Mouse (Mus musculus): Measurements from ENCODE around the gene Dock4. TPM values are rescaled to one million over a fixed set of nuclear protein-coding genes. Genes with fewer than 3 reads are reported as not detected.

Dock4 gene
- total and polyA plus RNA-seq, 2 experiments from 2014 or later, result 10.5 to 30.9 TPM

DNA sequence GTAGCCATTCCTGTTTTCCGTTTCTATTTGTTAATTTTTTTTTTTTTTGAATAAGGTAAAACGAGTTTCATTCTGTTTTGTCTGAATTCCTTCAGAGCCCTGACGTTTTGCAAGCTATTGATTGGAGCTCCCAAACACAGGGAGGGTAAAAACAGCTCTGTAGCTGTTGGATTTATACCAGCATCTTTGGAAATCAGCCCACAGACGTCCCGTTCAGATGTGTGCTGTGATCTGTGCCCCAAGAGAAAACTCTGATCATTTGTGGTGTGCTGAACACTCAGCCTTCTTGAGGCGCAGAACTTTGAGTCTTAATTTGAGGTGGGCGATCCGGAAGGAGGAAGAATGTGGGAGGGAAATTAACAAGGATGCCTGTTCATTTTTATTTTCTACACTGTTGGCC, 62.7 kb downstream of the Dock4 start:
- H3K27me3 ChIP-seq (ENCODE audit: insufficient read depth, low read length), result no peaks in the 10 kb centered on the region
- no peaks in the 10 kb centered on the region for H3K36me3 ChIP-seq (ENCODE audit: insufficient read depth)
- no peak overlapping the region for H3K27ac ChIP-seq (ENCODE audit: low read depth, low read length)
- no peak overlapping the region for H3K9ac ChIP-seq
- 23% methylated on average over 8 of the region's 8 CpGs for WGBS
- TF ChIP-seq CTCF (IDR thresholded peaks at IDR 0.05; ENCODE audit: low read depth), result no peak
- peaks cover 6% of the 10 kb centered on the region; the same call in 1 of the 2 replicates for H3K4me1 ChIP-seq (ENCODE audit: insufficient read depth)
- ATAC-seq (no peak), DNase-seq (no peak)
- H3K4me2 ChIP-seq (ENCODE audit: low read depth), result no peak overlapping the region
- H3K4me3 ChIP-seq (ENCODE audit: low read depth, low read length), result no peak overlapping the region
- no peaks in the 10 kb centered on the region for H3K9me3 ChIP-seq (ENCODE audit: low read length)

DNA sequence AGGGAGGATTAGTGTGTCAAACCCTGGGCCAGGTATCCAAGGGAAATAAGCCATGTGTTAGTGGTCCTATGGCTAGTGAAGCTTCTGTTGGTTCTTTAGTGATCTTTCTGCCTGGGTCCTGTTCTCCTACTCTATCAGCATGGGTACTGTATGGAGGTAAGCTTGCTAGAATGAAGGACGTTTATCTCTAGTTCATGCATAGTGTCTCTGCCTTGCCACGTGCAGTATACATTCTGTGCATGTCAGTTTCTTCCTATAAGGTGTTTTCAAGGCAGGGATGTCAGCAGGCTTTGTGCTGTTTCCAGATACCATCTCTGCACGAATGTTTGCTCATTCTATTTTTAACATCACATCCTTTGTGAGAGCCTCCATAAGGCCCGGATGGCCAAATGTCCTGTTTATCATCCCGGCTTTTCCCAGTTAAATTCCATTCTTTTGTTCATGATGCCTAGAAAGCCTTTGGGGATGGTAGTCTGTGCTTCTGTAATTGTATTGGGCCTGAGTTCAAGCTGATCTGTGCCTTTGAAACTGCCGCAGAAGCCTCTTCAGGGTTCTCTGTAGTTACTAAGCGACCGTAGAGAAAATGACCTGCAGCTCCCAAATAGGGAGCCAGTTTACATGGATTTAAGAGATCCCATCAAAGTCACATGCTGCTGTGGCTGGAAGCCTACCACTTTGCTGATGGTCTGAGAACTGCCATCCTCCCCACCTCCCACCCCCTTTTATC, 66.1 kb downstream of the Dock4 start:
- Histone ChIP-seq H3K27ac (ENCODE audit: low read depth, low read length) (0 out of 2 replicates have a peak overlapping the region, but pooled peaks have one; percentile 11), H3K36me3 (ENCODE audit: insufficient read depth) (no peaks in the 10 kb centered on the region), H3K4me2 (ENCODE audit: low read depth) (no peak overlapping the region), H3K4me1 (ENCODE audit: insufficient read depth) (peaks cover 6% of the 10 kb centered on the region; the same call in 1 of the 2 replicates), H3K9me3 (ENCODE audit: low read length) (no peaks in the 10 kb centered on the region), H3K9ac (no peak overlapping the region), H3K4me3 (ENCODE audit: low read depth, low read length) (no peak overlapping the region), H3K27me3 (ENCODE audit: insufficient read depth, low read length) (no peaks in the 10 kb centered on the region)
- DNase-seq (peak; percentile 31), ATAC-seq (peak; percentile 70)
- TF ChIP-seq CTCF (IDR thresholded peaks at IDR 0.05; ENCODE audit: low read depth), result no peak
- WGBS, result 46% methylated on average over 8 of the region's 8 CpGs

DNA sequence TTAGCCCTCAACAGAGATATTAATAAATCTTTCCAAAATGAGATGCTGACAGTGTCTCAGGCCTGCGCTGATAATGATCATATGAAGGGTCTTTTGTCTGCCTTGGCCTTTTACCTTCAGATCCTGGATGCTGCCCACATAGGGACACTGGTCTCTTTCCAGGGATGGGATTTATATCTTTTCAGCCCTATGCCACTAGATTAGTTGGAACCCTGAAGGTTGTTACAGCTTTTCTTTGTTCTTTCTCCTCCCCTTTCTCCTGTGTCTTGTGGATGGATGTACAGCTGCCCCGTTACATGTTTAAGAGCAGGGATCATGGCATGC, 66.6 kb downstream of the Dock4 start:
- H3K9ac ChIP-seq, result no peak overlapping the region
- no peak; the same call in 1 of the 2 replicates for ATAC-seq

DNA sequence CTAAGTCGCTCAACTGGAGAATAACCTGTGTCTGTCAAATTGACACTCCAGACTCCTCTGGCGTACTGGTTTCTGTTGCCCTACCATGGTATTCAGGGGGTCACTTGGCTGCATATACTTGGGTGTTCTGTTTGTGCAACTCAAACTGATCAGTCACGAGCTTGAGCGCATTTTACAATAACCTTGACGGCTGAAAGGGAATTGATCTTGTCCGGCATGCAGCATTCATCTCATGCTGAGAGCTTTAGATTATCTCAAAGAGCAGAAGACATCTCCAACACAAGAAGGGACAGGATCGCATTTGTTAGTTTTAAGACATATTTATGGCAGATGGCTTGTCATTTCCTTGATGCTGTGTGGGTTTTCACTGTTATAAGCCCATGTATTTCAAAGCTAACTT, 67.2 kb downstream of the Dock4 start:
- H3K4me3 ChIP-seq (ENCODE audit: low read depth, low read length), result no peak overlapping the region
- TF ChIP-seq CTCF (IDR thresholded peaks at IDR 0.05; ENCODE audit: low read depth), result no peak
- no peaks in the 10 kb centered on the region for H3K36me3 ChIP-seq (ENCODE audit: insufficient read depth)
- no peak overlapping the region for H3K27ac ChIP-seq (ENCODE audit: low read depth, low read length)
- H3K4me1 ChIP-seq (ENCODE audit: insufficient read depth), result peaks cover 6% of the 10 kb centered on the region; the same call in 1 of the 2 replicates
- no peak overlapping the region for H3K4me2 ChIP-seq (ENCODE audit: low read depth)
- H3K27me3 ChIP-seq (ENCODE audit: insufficient read depth, low read length), result no peaks in the 10 kb centered on the region
- no peak for ATAC-seq
- H3K9me3 ChIP-seq (ENCODE audit: low read length), result no peaks in the 10 kb centered on the region
- DNase-seq, result no peak
- WGBS, result 49% methylated on average over 7 of the region's 7 CpGs
- H3K9ac ChIP-seq, result no peak overlapping the region

More for the DNA sequence above, 66.6 kb downstream of the Dock4 start:
- WGBS, result 53% methylated on average over 2 of the region's 2 CpGs
- no peaks in the 10 kb centered on the region for H3K36me3 ChIP-seq (ENCODE audit: insufficient read depth)
- no peak for TF ChIP-seq CTCF (IDR thresholded peaks at IDR 0.05; ENCODE audit: low read depth)
- DNase-seq, result no peak
- no peaks in the 10 kb centered on the region for H3K9me3 ChIP-seq (ENCODE audit: low read length)
- no peaks in the 10 kb centered on the region for H3K27me3 ChIP-seq (ENCODE audit: insufficient read depth, low read length)
- peaks cover 6% of the 10 kb centered on the region; the same call in 1 of the 2 replicates for H3K4me1 ChIP-seq (ENCODE audit: insufficient read depth)
- H3K4me2 ChIP-seq (ENCODE audit: low read depth), result no peak overlapping the region
- H3K4me3 ChIP-seq (ENCODE audit: low read depth, low read length), result no peak overlapping the region
- no peak overlapping the region; the same call in 1 of the 2 replicates for H3K27ac ChIP-seq (ENCODE audit: low read depth, low read length)

DNA sequence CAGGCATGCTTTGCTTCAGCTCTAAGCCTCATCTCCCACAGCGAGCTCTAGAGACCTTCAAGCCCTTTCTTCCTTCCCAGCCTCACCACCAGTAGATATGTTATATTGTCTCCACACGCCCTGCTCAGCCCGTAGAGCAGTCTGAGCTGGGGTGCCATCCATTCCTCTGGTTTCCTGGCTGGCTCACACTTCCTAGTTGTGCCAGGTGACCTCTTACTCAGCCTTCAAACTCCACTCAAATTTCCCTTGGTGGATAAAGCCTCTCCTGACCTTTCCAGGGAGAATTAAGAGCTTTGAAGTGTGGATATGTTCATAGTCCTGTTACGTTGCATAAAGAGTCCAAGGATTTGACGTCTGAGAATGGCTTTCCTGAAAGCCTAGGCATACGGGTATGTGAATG, 68.3 kb downstream of the Dock4 start:
- no peak for TF ChIP-seq CTCF (IDR thresholded peaks at IDR 0.05; ENCODE audit: low read depth)
- H3K4me1 ChIP-seq (ENCODE audit: insufficient read depth), result peaks cover 6% of the 10 kb centered on the region; the same call in 1 of the 2 replicates
- H3K27ac ChIP-seq (ENCODE audit: low read depth, low read length), result no peak overlapping the region
- no peaks in the 10 kb centered on the region for H3K9me3 ChIP-seq (ENCODE audit: low read length)
- H3K4me3 ChIP-seq (ENCODE audit: low read depth, low read length), result no peak overlapping the region
- H3K36me3 ChIP-seq (ENCODE audit: insufficient read depth), result no peaks in the 10 kb centered on the region
- H3K27me3 ChIP-seq (ENCODE audit: insufficient read depth, low read length), result no peaks in the 10 kb centered on the region
- ATAC-seq (no peak), DNase-seq (no peak)
- no peak overlapping the region for H3K9ac ChIP-seq
- no peak overlapping the region for H3K4me2 ChIP-seq (ENCODE audit: low read depth)
- 79% methylated on average over 6 of the region's 6 CpGs for WGBS

DNA sequence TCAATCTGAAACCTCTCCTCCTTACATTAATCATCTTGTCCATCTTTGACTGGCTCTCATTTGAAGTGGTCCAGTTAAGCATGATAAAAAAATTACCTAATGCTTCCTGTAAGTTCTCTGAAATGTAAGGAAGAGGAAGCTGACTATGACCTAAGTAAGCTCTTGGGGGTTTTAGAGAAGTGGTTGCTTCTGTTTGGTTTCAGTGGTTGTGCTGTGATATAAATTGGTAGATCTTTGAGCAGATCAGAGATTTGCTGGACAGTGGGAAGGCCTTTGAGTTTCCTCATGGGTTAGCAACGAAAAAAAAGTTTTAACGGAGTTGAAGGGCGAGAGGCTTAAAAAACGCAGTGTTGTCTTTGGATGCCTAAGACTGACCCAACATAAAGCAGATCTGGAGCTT, 76.7 kb downstream of the Dock4 start:
- Histone ChIP-seq H3K9me3 (ENCODE audit: low read length) (no peaks in the 10 kb centered on the region), H3K27me3 (ENCODE audit: insufficient read depth, low read length) (no peaks in the 10 kb centered on the region), H3K4me2 (ENCODE audit: low read depth) (no peak overlapping the region), H3K27ac (ENCODE audit: low read depth, low read length) (no peak overlapping the region), H3K4me3 (ENCODE audit: low read depth, low read length) (no peak overlapping the region), H3K36me3 (ENCODE audit: insufficient read depth) (no peaks in the 10 kb centered on the region), H3K9ac (no peak overlapping the region), H3K4me1 (ENCODE audit: insufficient read depth) (no peaks in the 10 kb centered on the region)
- ATAC-seq, result no peak
- 86% methylated on average over 4 of the region's 4 CpGs for WGBS
- no peak for DNase-seq
- TF ChIP-seq CTCF (IDR thresholded peaks at IDR 0.05; ENCODE audit: low read depth), result no peak

DNA sequence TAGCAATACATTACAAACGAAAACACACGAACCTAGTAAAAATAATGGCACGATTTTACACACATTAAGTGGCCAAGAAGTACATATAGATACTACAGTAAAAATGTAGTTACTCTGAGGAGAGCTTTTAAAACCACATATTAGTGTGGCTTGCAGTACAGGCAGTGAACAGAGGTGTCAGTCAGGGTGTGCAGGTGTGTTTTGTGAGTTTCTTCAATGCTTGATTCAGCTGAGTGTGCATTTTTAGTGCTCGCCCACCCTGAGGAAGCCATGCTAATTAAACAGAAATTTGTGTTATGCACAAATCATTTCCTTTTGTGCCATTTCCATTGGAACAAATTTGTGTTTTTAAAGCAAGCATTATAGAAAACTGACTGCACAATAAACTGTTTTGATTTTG, 77.3 kb downstream of the Dock4 start:
- ATAC-seq, result no peak

More for the DNA sequence above, 77.3 kb downstream of the Dock4 start:
- no peak overlapping the region for H3K27ac ChIP-seq (ENCODE audit: low read depth, low read length)
- no peaks in the 10 kb centered on the region for H3K27me3 ChIP-seq (ENCODE audit: insufficient read depth, low read length)
- H3K9ac ChIP-seq, result no peak overlapping the region
- H3K9me3 ChIP-seq (ENCODE audit: low read length), result no peaks in the 10 kb centered on the region
- no peaks in the 10 kb centered on the region for H3K4me1 ChIP-seq (ENCODE audit: insufficient read depth)
- 88% methylated on average over 4 of the region's 4 CpGs for WGBS
- DNase-seq, result no peak
- no peaks in the 10 kb centered on the region for H3K36me3 ChIP-seq (ENCODE audit: insufficient read depth)
- peak; percentile 23; the same call in 1 of the 2 replicates for TF ChIP-seq CTCF (IDR thresholded peaks at IDR 0.05; ENCODE audit: low read depth)
- no peak overlapping the region for H3K4me2 ChIP-seq (ENCODE audit: low read depth)
- no peak overlapping the region for H3K4me3 ChIP-seq (ENCODE audit: low read depth, low read length)

Data from forebrain, postnatal 0 days (tissue).